Mouse (Mus musculus): Measurements from ENCODE around the gene BC005624.

DNA sequence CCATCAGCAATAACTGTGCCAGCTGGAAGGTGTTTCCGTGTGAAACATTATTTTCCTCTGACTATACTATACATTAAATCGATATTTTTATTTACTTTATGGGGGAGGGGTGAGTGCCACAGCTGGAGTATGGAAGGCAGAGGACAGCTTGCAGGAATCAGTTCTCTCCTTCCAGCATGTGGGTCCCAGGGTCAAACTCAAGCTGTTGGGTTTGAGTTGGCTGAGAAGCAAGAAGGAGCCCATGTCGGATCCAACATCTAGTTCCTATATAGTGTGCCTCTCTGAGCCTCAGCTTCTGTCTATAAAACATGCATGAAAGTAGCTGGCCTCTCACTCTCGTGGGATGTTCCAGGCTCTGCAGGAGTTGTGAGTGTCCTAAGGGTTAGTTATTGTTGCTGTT lies 55.6 kb downstream of the BC005624 start:
- TF ChIP-seq CTCF (IDR thresholded peaks at IDR 0.05 in 2 of 3, conservative IDR thresholded peaks at IDR 0.05 in 1 of 3; ENCODE audit: control insufficient read depth in 1 of 3, insufficient read depth in 1 of 3, low read depth in 2 of 3, low read length in 3 of 3, poor library complexity in 1 of 3, severe bottlenecking in 1 of 3), result no peak
- TF ChIP-seq CHD2 (IDR thresholded peaks at IDR 0.05; ENCODE audit: low read length), result no peak
- TF ChIP-seq TAL1 (IDR thresholded peaks at IDR 0.05; ENCODE audit: low read length), result no peak
- no peak for TF ChIP-seq MYB (IDR thresholded peaks at IDR 0.05; ENCODE audit: low read depth, low read length)
- TF ChIP-seq GATA1 (IDR thresholded peaks at IDR 0.05; ENCODE audit: low read depth, low read length), result no peak
- no peak for TF ChIP-seq SMC3 (IDR thresholded peaks at IDR 0.05; ENCODE audit: low read depth, low read length)
- TF ChIP-seq TCF12 (IDR thresholded peaks at IDR 0.05; ENCODE audit: low read depth, low read length), result no peak
- TF ChIP-seq BHLHE40 (IDR thresholded peaks at IDR 0.05; ENCODE audit: borderline replicate concordance, low read depth, low read length), result no peak

All from MEL (cell line).